Mouse (Mus musculus) spleen, adult 2 months (tissue): ENCODE data around the gene Shisa4.

Source experiments
- CTCF ChIP-seq: fragments of 200-500 bp; IDR thresholded peaks from 2 replicates; pipeline ENCODE4 v1.5.1; 2011; ENCODE audit warnings: mild to moderate bottlenecking, inconsistent platforms; ENCODE audit not compliant: insufficient read depth, insufficient read length, insufficient replicate concordance; ENCODE audit errors: extremely low read depth
- POLR2A ChIP-seq: fragments of 200-500 bp; IDR thresholded peaks from 2 replicates; pipeline ENCODE4 v1.6.1; 2011; ENCODE audit warnings: low read depth, low read length, inconsistent platforms

GRCm38 (mm10) chr1:135367595-135367994, 7.4 kb downstream of the Shisa4 start:
- TF ChIP-seq POLR2A (no peak), CTCF (no peak)
